Mouse (Mus musculus) E14TG2a.4 (cell line): ENCODE data around the gene Pparg.

Experiments used
- CTCF ChIP-seq: conservative IDR thresholded peaks from 2 replicates; pipeline ENCODE4 v1.5.1; 2014; ENCODE audit warnings: low read length
- NANOG ChIP-seq: IDR thresholded peaks from 2 replicates; pipeline ENCODE4 v1.6.1; 2014; ENCODE audit warnings: borderline replicate concordance, low read length, mixed read lengths

DNA sequence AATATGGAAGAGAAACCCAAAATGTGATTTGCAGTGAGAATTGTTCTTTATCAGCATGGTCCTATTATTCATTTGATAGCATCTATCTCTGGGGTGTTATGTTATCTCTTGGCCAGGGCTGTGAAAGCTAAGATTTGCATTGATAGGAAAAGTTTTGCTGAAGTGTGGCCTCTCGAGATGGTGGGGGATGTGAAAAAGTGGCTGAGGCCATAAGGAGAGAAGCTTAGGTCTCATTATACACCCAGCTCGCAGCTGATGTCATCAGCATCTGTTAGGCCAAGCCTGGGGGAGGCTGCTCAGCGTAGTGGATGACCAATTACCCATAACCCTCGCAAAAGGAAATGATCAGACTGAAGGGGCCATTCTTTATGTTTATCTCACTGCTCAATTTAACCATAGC lies 105.1 kb downstream of the Pparg start:
- no peak for TF ChIP-seq CTCF
- no peak for TF ChIP-seq NANOG
